Mouse (Mus musculus) cerebellum, postnatal 10 days (tissue): Measurements from ENCODE around the gene Esx1.

Experiments used
- DNase-seq, 2 experiments: peaks; one replicate each; pipeline ENCODE4 v3.0.0; 2021; ENCODE audit warnings: mixed read lengths in 2 of 2

Gene Esx1

DNA sequence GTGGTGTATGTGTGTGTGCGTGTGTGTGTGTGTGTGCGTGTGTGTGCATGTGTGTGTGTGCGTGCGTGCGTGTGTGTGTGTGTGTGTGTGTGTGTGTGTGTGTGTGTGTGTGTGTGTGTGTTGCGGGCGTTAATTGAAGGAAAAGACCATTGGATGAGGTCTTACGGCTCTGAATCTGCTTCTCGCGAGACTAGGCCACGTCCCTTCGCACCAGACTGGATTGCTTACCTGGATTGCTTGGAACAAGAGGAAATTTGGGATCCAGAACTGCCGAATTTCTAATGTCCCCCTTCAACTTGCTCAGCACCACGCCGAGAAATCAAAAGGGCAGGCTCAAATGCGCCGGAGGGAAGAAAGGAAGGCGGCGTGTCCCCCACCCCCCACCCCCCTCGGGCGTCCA is at the start of gene Esx1:
TSS of gene Esx1 (minus strand) at position 366 of the 400 bp plus-strand sequence.
- DNase-seq = peak in 1 of 2 experiments; percentile 15

DNA sequence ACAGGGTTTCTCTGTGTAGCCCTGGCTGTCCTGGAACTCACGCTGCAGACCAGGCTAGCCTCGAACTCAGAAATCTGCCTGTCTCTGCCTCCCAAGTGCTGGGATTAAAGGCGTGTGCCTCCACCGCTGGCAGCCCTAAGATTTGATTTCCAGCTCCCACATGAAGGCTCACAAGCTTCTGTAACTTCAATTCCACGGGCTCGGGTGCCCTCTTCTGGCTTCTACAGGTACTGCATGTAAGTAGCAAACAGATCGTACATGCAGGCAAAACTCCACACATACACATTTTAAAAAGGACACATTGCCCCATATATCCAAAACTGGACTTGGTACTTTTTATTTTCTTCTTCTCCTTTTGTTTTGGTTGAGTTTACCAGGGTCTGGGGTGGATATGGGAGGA is 48.1 kb upstream of the Esx1 start:
- DNase-seq = peak in 1 of 2 experiments; percentile 26

DNA sequence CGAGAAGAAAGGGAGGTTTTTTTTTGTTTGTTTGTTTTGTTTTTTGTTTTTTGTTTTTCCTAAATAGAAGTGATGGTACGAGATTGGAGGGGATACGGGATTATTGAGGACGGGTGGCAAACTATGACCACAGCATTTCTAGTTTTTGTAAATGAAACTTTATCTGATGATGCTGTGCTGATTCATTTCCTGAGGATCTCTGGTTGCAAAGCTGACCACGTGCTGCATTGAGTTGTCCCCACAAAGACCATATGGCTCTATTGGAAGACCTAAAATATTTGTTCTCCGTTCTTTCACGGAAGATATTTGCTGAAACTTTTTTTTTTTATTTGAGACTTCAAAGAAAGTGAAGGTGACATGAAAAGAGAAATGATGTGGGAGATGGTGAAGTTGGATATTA is 45.8 kb upstream of the Esx1 start:
- DNase-seq = no peak

DNA sequence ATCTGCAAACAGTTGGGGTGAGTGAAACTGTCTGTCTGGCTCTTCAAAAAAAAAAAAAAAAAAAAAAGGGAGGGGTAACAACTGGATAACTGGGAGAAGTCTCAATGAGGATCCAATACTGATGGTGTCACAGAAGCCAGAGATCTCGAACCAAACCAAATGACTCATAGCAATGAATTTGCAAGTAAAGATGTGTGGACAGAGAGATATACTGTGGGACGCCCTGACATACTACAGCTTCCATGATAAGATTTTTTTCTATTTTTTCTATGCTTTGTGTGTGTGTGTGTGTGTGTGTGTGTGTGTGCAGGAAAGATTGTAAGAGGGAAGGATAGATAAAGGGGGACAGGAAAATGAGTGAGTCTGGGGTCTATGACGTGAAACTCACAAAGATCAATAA is 43.7 kb upstream of the Esx1 start:
- DNase-seq = no peak

DNA sequence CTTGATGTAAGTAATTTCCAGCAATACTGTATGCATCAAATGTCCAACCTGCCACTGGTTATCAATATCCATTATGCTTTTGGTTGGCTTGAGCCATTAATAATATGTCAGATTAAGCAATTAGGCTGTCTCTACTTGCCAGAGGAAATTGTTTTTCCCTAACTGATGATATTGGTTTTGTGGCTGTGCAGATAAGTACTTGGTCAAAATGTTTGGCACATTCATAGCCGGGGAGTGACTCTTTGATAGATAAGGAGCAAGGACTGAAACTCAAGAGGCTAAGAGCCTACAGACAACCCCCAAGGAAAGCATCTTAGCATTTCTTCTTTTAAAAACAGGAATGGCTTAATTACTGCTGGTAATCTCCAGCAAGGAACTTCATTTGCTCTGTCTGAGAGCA is 40.8 kb upstream of the Esx1 start:
- no peak for DNase-seq

DNA sequence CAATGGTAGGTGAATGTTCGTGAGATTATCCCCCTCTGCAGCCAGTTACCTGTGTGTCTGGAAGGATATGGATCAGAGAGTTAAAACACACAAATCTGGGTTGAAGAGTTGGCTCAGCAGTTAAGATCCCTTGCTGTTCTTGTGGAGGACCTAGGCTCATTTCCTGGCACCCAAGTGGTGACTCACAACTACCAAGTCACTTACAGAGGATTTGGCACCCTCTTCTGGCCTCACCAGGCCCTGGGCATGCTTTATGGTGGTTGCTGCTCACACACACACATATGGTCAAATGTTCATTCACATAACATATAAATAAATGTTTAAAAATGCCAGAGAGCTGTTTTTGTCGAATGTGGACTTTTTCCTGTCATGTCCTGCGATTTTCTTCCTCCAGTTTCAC is 39.1 kb upstream of the Esx1 start:
- no peak for DNase-seq

DNA sequence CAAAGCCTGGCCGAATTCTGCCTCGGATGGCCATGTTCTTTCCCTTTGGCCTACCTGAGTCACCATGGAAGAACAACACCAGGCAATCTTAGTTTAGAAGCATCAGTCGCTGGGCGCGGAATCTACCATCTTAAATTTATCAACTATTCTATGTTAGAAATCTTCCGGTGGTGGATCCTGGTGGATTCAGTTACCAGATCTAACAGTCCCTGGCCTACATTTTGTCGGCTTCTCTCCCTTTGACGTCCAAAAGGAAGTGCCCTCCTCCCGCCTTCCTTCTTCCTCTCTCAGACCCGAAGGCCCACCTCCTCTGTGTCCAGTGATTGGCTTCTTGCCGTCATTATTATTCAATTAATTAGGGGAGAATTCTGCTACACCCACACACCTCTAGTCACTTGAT is 27.2 kb upstream of the Esx1 start:
- no peak for DNase-seq

DNA sequence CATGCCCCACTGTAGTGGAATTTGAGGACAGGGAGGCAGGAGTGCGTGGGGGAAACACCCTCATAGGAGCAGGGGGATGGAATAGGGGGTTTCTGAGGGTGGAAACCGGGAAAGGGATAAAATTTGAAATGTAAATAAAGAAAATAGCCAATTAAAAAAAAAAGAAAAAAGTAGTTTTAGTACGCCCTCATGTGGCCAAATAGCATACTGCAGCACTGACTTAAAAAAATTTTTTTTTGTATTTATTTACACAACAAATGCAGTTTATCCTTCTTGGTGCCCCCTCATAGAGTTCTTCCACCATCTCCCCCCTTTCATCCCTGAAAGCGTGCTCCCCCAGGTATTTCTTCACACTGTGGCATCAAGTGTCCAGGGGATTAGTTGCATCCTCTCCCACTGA is 22.8 kb upstream of the Esx1 start:
- no peak for DNase-seq

DNA sequence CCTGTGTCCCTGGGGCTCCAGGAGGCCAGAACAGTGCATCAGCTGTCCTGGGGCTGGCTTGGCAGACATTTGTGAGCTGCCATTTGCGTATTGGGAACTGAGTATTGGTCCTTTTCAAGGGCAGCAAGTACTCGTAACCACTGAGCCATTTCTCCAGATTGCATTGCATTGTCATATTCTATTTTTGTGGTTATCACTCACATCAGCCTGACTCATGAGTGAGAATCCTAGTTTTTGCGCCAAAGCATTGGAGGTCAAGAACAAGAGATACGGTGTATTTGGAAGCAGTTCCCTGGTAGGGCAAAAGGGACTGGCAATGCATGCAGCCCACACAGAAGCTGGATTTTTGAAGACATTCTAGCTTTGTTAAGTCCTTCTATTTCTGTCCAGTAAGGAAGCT is 21.8 kb upstream of the Esx1 start:
- DNase-seq = no peak

DNA sequence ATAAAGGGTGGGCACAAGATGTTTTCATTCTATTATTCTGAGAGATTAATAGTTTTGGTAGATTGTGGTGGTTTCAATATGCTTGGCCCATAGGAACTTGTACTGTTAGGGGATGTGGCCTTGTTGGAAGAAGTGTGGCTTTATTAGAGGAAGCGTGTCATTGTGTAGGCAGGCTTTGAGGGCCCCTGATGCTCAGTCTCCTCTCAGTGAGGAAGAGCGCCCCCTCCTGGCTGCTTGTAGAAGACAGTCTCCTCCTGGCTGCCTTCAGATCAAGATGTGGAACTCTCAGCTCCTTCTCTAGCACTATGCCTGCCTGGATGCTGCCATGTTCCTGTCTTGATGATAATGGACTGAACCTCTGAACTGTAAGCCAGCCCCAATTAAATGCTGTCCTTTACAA is 20.7 kb upstream of the Esx1 start:
- peak in 1 of 2 experiments; percentile 14 for DNase-seq

DNA sequence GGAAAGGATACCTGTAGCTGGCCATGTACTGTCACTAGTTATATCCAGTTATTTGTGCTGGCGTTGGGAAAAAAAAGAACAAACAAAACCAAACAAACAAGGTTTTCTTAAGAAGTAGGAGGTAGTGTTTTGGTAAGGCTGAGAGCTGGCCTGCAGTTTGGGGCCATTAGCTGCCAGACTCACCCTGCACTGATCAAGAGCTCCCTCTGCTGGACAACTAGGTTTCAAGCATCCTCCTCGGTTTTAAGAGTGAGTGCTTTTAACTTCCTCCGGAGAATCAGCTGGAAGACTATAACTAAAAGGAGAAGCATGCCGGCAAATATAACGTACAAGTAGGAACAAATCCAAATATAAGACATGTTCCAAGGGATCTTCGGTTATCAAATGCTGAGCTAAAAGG is 19.8 kb upstream of the Esx1 start:
- peak; percentile 71 to 78 for DNase-seq

DNA sequence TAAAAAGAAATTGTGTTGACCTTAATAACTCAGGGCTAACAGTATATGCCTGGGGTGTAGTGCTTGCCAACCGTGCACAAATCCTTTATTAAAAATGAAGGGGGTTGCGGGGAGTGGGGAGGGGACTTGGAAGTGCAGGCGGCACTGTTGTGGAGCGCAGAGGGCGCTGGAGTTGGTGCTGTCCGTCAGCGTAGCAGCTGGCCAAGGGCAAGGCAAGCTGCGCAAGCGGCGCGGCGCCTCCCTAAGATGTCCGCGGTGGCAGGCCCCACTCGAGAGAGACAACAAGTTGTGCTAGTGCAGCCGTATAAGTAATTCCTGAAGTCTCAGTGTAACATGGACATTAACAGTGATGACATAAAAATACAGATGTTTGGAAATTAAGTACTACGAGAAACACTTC is 5.7 kb upstream of the Esx1 start:
- DNase-seq = no peak

DNA sequence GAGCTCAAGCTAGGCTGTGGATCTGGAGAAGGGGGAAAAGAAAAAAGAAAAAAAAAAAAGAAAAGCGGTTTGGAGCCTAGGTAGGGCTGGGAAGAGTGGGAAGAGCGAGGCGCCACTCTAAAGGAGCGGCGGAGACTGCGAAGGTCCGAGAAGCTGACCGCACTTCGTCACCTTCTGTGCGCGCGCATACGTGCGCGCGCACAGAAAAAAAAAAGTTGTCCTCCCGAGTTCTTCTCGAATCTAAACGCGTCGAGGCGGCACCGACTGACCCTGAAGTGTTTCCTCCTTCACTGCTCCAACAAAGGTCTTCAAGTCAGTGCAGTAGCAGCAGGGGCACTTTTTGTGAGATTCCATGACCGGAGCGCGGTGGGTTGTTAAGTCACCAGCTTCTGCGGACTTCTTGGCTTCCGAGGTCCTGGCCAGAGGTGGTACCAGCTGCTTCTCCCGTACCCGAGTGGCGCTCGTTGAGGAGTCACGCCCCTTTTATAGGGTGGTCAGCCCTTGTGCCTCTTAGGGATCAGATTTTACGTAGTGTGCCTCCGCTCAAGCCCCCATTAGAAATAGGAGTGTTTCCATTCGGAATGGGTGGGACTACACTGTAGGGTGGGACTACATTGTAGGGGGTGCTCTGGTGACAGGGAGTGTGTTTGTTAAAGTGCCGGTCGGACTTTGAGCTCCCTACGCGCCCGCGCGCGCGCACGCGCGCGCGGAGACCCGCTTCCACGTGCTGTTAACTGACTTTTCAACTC is 2.0 kb downstream of the Esx1 start:
- DNase-seq = peak in 1 of 2 experiments; percentile 2

DNA sequence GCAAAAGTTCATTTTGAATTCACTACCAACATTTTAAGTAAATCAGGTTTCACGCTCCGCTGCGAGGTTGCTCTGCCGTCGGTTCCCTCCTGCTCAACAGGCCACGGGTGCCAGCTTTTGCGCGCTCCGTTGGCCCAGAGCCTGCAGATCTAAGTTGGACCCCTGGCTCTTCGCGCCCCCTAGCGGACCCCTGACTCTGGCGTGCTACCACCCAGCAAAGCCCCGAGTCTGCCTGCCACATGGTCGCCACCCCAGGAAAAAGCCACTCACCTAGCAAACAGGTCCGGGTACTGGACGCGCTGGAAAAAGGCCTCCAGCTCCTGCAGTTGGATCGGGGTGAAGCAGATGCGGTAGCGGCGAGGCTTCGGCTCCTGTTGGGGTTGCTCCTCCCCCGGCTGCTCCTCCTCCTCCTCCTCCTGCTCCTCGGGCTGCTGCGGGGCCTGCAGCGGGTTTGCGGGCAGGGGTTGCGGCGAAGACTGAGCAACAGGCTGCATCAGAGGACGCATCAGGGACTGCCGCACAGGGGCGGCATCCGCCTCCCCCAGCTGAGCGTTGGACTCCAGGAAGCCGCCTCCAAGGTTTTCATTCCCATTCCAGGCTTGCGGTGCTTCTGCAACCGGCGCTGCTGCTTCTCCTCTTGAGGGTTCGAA is 3.7 kb downstream of the Esx1 start:
- peak; percentile 66 to 81 for DNase-seq

DNA sequence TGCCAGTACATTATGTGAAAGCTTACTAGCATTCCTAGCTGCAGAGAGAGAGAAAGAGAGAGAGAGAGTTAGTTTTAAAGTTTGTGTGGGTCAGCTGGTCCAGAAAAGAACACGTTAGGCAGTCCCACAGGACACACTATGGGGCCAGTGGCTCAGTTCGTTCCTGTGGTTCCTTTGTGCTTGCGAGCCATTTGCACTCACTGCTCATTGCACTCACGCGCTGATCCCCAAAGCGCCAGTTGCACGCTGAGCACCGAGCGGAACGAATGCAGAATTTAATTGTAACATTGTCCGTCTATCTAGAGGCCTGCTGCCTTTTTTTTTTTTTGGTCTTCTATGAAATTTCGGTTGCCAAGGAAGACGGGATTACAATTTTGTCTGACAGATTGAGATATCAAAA is 15.4 kb downstream of the Esx1 start:
- peak in 1 of 2 experiments; percentile 7 for DNase-seq

DNA sequence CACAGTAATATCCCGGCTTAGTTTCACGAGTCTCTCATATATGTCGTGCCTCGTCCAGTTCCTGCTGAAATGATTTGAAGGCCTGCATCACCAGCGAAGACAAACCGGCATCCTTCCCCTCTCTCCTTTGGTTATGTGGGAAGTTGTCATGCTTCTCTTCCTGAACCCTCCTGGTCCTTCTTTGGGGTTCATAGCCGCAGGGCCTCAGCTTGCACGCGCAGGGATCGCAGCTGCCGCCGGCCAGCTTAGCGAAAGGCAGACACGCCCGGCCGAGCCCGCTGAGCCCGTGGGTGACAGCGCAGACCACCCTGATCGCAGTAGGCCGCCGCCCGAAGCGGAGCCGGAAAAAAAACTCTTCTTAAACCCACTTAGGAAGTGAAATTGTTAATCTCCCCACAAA is 17.4 kb downstream of the Esx1 start:
- DNase-seq = no peak
